Mouse (Mus musculus): ENCODE results near the gene Oosp2.

Oosp2 gene

GRCm38 (mm10) chr19:11604603-11605002, 55.8 kb downstream of the Oosp2 start, which contains the start of gene Ms4a6d:
Gene Ms4a6d, minus strand, starts transcription at chr19:11604849.
- DNase-seq (ENCODE audit: low read depth, low spot score), result no peak

GRCm38 (mm10) chr19:11602026-11602425, 58.3 kb downstream of the Oosp2 start:
- peak; percentile 72 for DNase-seq (ENCODE audit: low read depth, low spot score)

GRCm38 (mm10) chr19:11601349-11601748, 59.0 kb downstream of the Oosp2 start:
- DNase-seq (ENCODE audit: low read depth, low spot score), result no peak

Data from 3T3-L1 (cell line).